Mouse (Mus musculus) CH12.LX (cell line): ENCODE results near the gene Dennd5b. TPM values are rescaled to one million over a fixed set of nuclear protein-coding genes. Genes with fewer than 3 reads are reported as not detected.

Experiments
- DNase-seq: peaks from one replicate; pipeline ENCODE4 v3.0.0-alpha.2; 2013; ENCODE audit errors: extremely low read depth
- H3K27ac ChIP-seq: 2 replicates; pipeline ENCODE4 v1.5.1; 2012; ENCODE audit warnings: low read depth, mild to moderate bottlenecking, control low read depth, moderate library complexity; ENCODE audit not compliant: insufficient read depth
- H3K27me3 ChIP-seq: replicated peaks from 2 replicates; pipeline ENCODE3; 2012; ENCODE audit warnings: inconsistent platforms
- H3K36me3 ChIP-seq, 2 experiments: replicated peaks in 1 of 2; 2 replicates each; pipeline versions ENCODE3 to v1.6.1; 2012; ENCODE audit warnings: inconsistent platforms in 1 of 2, low read length in 1 of 2, mild to moderate bottlenecking in 1 of 2, mixed read lengths in 1 of 2, moderate library complexity in 1 of 2; ENCODE audit not compliant: control insufficient read depth in 1 of 2, insufficient read depth in 1 of 2
- H3K4me1 ChIP-seq, 2 experiments: 2 replicates each; pipeline ENCODE4 v1.6.1; 2012; ENCODE audit warnings: inconsistent platforms in 1 of 2, moderate library complexity in 1 of 2; ENCODE audit not compliant: insufficient read depth in 2 of 2, control insufficient read depth in 1 of 2
- H3K4me2 ChIP-seq: 2 replicates; pipeline ENCODE4 v1.6.1; 2012; ENCODE audit warnings: low read depth, mild to moderate bottlenecking, control low read depth; ENCODE audit not compliant: poor library complexity, insufficient read depth, severe bottlenecking
- H3K4me3 ChIP-seq, 3 experiments: fragments of 150-350 bp in 1 of 3; sonication (generic) in 1 of 3; replicated peaks in 1 of 3; 2 replicates each; pipeline versions ENCODE3 to v1.5.1; 2011 to 2012; ENCODE audit warnings: low read depth in 2 of 3, low read length in 2 of 3, mild to moderate bottlenecking in 2 of 3, moderate library complexity in 2 of 3, control low read depth in 1 of 3, improper control_type of control experiment in 1 of 3, inconsistent platforms in 1 of 3, mixed read lengths in 1 of 3; ENCODE audit not compliant: poor library complexity in 1 of 3
- H3K79me2 ChIP-seq: replicated peaks from 2 replicates; pipeline ENCODE4 v1.6.1; 2012; ENCODE audit warnings: mild to moderate bottlenecking, moderate library complexity; ENCODE audit not compliant: control insufficient read depth, poor library complexity, insufficient read depth, severe bottlenecking; ENCODE audit errors: extremely low read depth
- H3K9ac ChIP-seq: 2 replicates; pipeline ENCODE4 v1.6.1; 2012; ENCODE audit warnings: low read depth, mild to moderate bottlenecking, control low read depth, moderate library complexity; ENCODE audit not compliant: insufficient read depth
- H3K9me3 ChIP-seq: replicated peaks from 2 replicates; pipeline ENCODE3; 2012; ENCODE audit warnings: low read length, inconsistent platforms, mixed read lengths
- CHD2 ChIP-seq: IDR thresholded peaks from 2 replicates; pipeline ENCODE4 v1.6.1; 2011; ENCODE audit warnings: low read length, improper control_type of control experiment
- CTCF ChIP-seq, 2 experiments: IDR thresholded peaks in 1 of 2; conservative IDR thresholded peaks in 1 of 2; 2 replicates each; pipeline ENCODE4 v1.5.1; 2011 to 2012; ENCODE audit warnings: low read depth in 2 of 2, low read length in 2 of 2, improper control_type of control experiment in 1 of 2, inconsistent platforms in 1 of 2, mild to moderate bottlenecking in 1 of 2, moderate library complexity in 1 of 2
- EP300 ChIP-seq: IDR thresholded peaks from 2 replicates; pipeline ENCODE4 v1.6.1; 2011; ENCODE audit warnings: low read length, improper control_type of control experiment
- GABPA ChIP-seq: IDR thresholded peaks from 2 replicates; pipeline ENCODE4 v1.6.1; 2012; ENCODE audit warnings: low read depth, low read length, improper control_type of control experiment, inconsistent platforms; ENCODE audit not compliant: insufficient replicate concordance
- HCFC1 ChIP-seq: IDR thresholded peaks from 2 replicates; pipeline ENCODE4 v1.6.1; 2012; ENCODE audit warnings: low read depth, mild to moderate bottlenecking, inconsistent platforms, low read length, improper control_type of control experiment
- JUN ChIP-seq: IDR thresholded peaks from 2 replicates; pipeline ENCODE4 v1.6.1; 2011; ENCODE audit warnings: low read depth, mild to moderate bottlenecking, low read length, improper control_type of control experiment, moderate library complexity; ENCODE audit not compliant: insufficient read depth
- JUND ChIP-seq: conservative IDR thresholded peaks from 2 replicates; pipeline ENCODE4 v1.6.1; 2011; ENCODE audit warnings: low read depth, low read length, improper control_type of control experiment
- MXI1 ChIP-seq: IDR thresholded peaks from 2 replicates; pipeline ENCODE4 v1.6.1; 2011; ENCODE audit warnings: mild to moderate bottlenecking, low read depth, low read length, improper control_type of control experiment
- MYC ChIP-seq: IDR thresholded peaks from 2 replicates; pipeline ENCODE4 v1.6.1; 2011; ENCODE audit warnings: low read depth, mild to moderate bottlenecking, improper control_type of control experiment, low read length
- NELFE ChIP-seq: IDR thresholded peaks from 2 replicates; pipeline ENCODE4 v1.6.1; 2011; ENCODE audit warnings: low read depth, low read length, improper control_type of control experiment
- POLR2A ChIP-seq: IDR thresholded peaks from 2 replicates; pipeline ENCODE4 v1.6.1; 2011; ENCODE audit warnings: low read depth, mild to moderate bottlenecking, improper control_type of control experiment, low read length
- RAD21 ChIP-seq: IDR thresholded peaks from 2 replicates; pipeline ENCODE4 v1.6.1; 2011; ENCODE audit warnings: low read depth, mild to moderate bottlenecking, low read length, improper control_type of control experiment, moderate library complexity
- TBP ChIP-seq: conservative IDR thresholded peaks from 2 replicates; pipeline ENCODE4 v1.6.1; 2011; ENCODE audit warnings: low read depth, low read length, improper control_type of control experiment
- UBTF ChIP-seq: IDR thresholded peaks from 2 replicates; pipeline ENCODE4 v1.6.1; 2012; ENCODE audit warnings: low read depth, mild to moderate bottlenecking, inconsistent platforms, low read length, improper control_type of control experiment, moderate library complexity
- USF2 ChIP-seq: conservative IDR thresholded peaks from 2 replicates; pipeline ENCODE4 v1.6.1; 2011; ENCODE audit warnings: low read depth, low read length, improper control_type of control experiment
- ZC3H11A ChIP-seq: IDR thresholded peaks from 2 replicates; pipeline ENCODE4 v1.6.1; 2012; ENCODE audit warnings: low read depth, mild to moderate bottlenecking, inconsistent platforms, low read length, improper control_type of control experiment
- ZMIZ1 ChIP-seq: IDR thresholded peaks from 2 replicates; pipeline ENCODE4 v1.6.1; 2012; ENCODE audit warnings: low read depth, mild to moderate bottlenecking, inconsistent platforms, low read length, improper control_type of control experiment
- ZNF384 ChIP-seq: IDR thresholded peaks from 2 replicates; pipeline ENCODE4 v1.6.1; 2012; ENCODE audit warnings: low read depth, low read length, improper control_type of control experiment, inconsistent platforms
- dilution Hi-C: fragments of 300-500 bp; cut with MboI; formaldehyde crosslinking; loops from 2 replicates; pipeline ENCODE4 v1.14.3; 2020; ENCODE audit warnings: low sequenced_read_pairs; ENCODE audit not compliant: extremely low pct_unique_long_range_greater_than_20kb, extremely low pct_ligation_motif_present
- in situ Hi-C: fragments of 300-500 bp; cut with MboI; formaldehyde crosslinking; loops from 3 replicates; pipeline ENCODE4 v1.14.3; 2019; ENCODE audit warnings: low sequenced_read_pairs, low pct_ligation_motif_present, low pct_unique_long_range_greater_than_20kb, mixed read lengths
- polyA plus RNA-seq: library from polyadenylated mRNA; unstranded; fragments of >175 nt; gene quantifications from 2 replicates; pipeline ENCODE4 v1.2.1, GENCODE M21; 2012; ENCODE audit warnings: low read depth; ENCODE audit not compliant: insufficient read length
- total RNA-seq, 2 experiments: library from RNA; depleted of rRNA; stranded (reverse); fragments of 300-350 nt in 1 of 2; fragments of >200 nt in 1 of 2; gene quantifications; 2 replicates each; pipeline ENCODE4 v1.2.3; 2012 to 2014

Dennd5b gene
- total and polyA plus RNA-seq, 3 experiments: 1.6 to 3.1 (median 2.2) TPM

DNA sequence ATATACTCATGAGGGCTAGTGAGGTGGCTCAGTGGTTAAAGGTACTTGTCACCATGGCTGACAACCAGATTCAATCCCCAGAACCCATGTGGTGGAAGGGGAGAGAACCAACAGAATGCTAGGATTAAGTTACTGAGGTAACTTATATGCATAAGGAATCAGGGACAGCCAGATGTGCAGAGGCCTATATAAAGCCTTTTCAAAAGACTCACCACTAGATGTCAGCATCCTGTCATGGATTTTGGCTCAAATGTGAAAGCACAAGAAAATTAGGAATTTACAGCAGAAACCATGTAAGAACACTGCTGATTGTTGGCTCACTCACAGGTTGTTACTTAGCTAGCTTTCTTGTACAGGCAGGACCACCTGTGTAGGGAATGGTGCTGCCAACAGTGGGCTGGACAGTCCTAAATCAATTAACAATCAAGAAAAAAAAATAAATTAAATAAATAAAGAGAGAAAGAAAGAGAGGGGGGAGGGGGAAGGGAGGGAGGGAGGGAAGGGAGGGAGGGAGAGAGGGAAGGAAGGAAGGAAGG is 90.6 kb downstream of the Dennd5b start (continued):
- no peak for TF ChIP-seq JUN
- no peak for TF ChIP-seq GABPA
- TF ChIP-seq RAD21: peak; percentile 88
- peak; percentile 37 to 81; a peak in 3 of 4 replicates for TF ChIP-seq CTCF (conservative IDR thresholded peaks at IDR 0.05 in 1 of 2, IDR thresholded peaks at IDR 0.05 in 1 of 2; ENCODE audit: low read depth in 2 of 2, low read length in 2 of 2)

- no peak for DNase-seq
- no peaks in the 10 kb centered on the region for H3K9me3 ChIP-seq
- H3K36me3 ChIP-seq: peaks cover 0 to 9% of the 10 kb centered on the region in 2 experiments
- no peak overlapping the region for H3K4me2 ChIP-seq
- H3K9ac ChIP-seq: no peak overlapping the region
- no peaks in the 10 kb centered on the region for H3K79me2 ChIP-seq
- TF ChIP-seq ZC3H11A (no peak), MXI1 (no peak), UBTF (no peak), POLR2A (no peak), USF2 (no peak), HCFC1 (no peak), MYC (no peak), ZNF384 (no peak), JUN (no peak), TBP (no peak), ZMIZ1 (no peak), JUND (no peak)
- TF ChIP-seq, all 38 proteins: peak for 0
- no peaks in the 10 kb centered on the region for H3K27me3 ChIP-seq
- dilution Hi-C loops (no loop called here), in situ Hi-C loops (no loop called here)
- no peaks in the 10 kb centered on the region for H3K4me1 ChIP-seq
- no peak overlapping the region for H3K4me3 ChIP-seq
- H3K27ac ChIP-seq: no peak overlapping the region
Observed at GRCm38 (mm10) chr6:149005009-149005408, 96.5 kb downstream of the Dennd5b start.

GRCm38 (mm10) chr6:148994327-148994999 is 107.0 kb downstream of the Dennd5b start:
- no peak overlapping the region for H3K4me2 ChIP-seq
- no peak for DNase-seq
- no peak overlapping the region for H3K27ac ChIP-seq
- H3K36me3 ChIP-seq: no peaks in the 10 kb centered on the region
- in situ Hi-C loops: no loop called here
- no peaks in the 10 kb centered on the region for H3K79me2 ChIP-seq
- TF ChIP-seq NELFE (no peak), CTCF (conservative IDR thresholded peaks at IDR 0.05 in 1 of 2, IDR thresholded peaks at IDR 0.05 in 1 of 2; ENCODE audit: low read depth in 2 of 2, low read length in 2 of 2) (0 out of 4 replicates have a peak, but pooled peaks of 1 of the 2 experiments have one; percentile 17), EP300 (no peak), HCFC1 (no peak), ZC3H11A (no peak), CHD2 (no peak)
- TF ChIP-seq, all 38 proteins: peak for 1
- peaks cover 0 to 8% of the 10 kb centered on the region in 2 experiments; a peak in 2 of 4 replicates for H3K4me1 ChIP-seq
- H3K4me3 ChIP-seq: no peak overlapping the region
- no peaks in the 10 kb centered on the region for H3K27me3 ChIP-seq
- no peak overlapping the region for H3K9ac ChIP-seq
- dilution Hi-C loops: no loop called here
- H3K9me3 ChIP-seq: no peaks in the 10 kb centered on the region
